10 mouse cellular contexts compared by ENCODE assay signal in the genomic region with DNA sequence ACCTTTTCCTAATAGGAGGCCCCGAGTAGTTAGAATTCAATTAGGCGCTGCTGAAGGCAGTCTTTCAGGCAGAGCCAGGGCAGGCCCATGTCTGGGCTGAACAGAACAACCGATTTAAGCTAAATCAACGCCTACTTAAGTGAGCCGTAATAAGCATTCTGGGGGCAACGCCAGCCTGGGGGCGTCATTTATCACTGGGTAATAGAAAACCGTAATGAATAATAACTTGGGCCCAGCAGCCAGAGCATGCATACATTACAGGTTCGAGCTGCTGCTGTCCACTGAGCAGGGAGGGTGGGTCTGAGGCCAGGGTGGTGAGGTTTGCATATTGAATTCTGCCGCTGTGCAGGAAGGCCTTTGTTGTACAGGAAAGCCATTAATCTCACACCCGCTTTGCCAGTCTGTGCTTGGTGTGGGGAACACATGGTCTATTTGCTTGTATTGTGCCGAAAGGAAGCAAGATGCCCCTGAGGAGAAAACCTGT.
DNase-seq lines count a peak whose midpoint lies in the region; ATAC-seq lines count a peak whose summit lies in the region.
"Had no signal": no experiment of that assay in that cellular context is flagged by ENCODE, and none has a peak within 500 bp of the region (broad histone marks: within the 10 kb centered on the region; RNA-seq: fewer than 3 reads in every experiment).

No protein-coding gene starts in this region.

- no peaks in the 10 kb centered on the region for H3K36me3 ChIP-seq in forebrain, embryonic 11.5 days (ENCODE audit: control insufficient read depth, insufficient read depth, low read length)
- no peaks in the 10 kb centered on the region for H3K36me3 ChIP-seq in kidney, embryonic 14.5 days (ENCODE audit: control insufficient read depth, insufficient read depth, low read length)

- H3K4me1 ChIP-seq in forebrain, embryonic 11.5 days (replicated peaks; ENCODE audit: control insufficient read depth, insufficient read depth, low read length), result peaks cover 9% of the 10 kb centered on the region
- no peaks in the 10 kb centered on the region for H3K4me1 ChIP-seq in kidney, embryonic 14.5 days (ENCODE audit: control insufficient read depth, insufficient read depth, low read length)

- peak; percentile 92 for ATAC-seq in forebrain, embryonic 11.5 days (replicated peaks; ENCODE audit: low FRiP score)
- ATAC-seq in kidney, embryonic 14.5 days (ENCODE audit: low FRiP score, low TSS enrichment), result peak; percentile 57; the same call in 1 of the 2 replicates
- ATAC-seq: inflammation-experienced regulatory T-cells, adult 6 months had no signal

- H3K4me3 ChIP-seq in forebrain, embryonic 11.5 days (ENCODE audit: low read depth, low read length), result no peak overlapping the region
- no peak overlapping the region for H3K4me3 ChIP-seq in kidney, embryonic 14.5 days (ENCODE audit: low read length)

- H3K4me2 ChIP-seq in forebrain, embryonic 11.5 days (ENCODE audit: low read depth, low read length, severe bottlenecking), result no peak overlapping the region
- H3K4me2 ChIP-seq in kidney, embryonic 14.5 days (replicated peaks; ENCODE audit: low read depth, low read length), result no peak overlapping the region

- H3K9me3 ChIP-seq in forebrain, embryonic 11.5 days (ENCODE audit: control insufficient read depth, low read length), result no peaks in the 10 kb centered on the region
- H3K9me3 ChIP-seq in kidney, embryonic 14.5 days (ENCODE audit: control insufficient read depth, low read length), result no peaks in the 10 kb centered on the region

- H3K27ac ChIP-seq in forebrain, embryonic 11.5 days (ENCODE audit: low read depth, low read length), result peak overlapping the region; percentile 62
- H3K27ac ChIP-seq in kidney, embryonic 14.5 days (ENCODE audit: low read depth, low read length), result no peak overlapping the region
- H3K27ac ChIP-seq: liver, embryonic 14.5 days had no signal

- no peak overlapping the region; the same call in 1 of the 2 replicates for H3K9ac ChIP-seq in forebrain, embryonic 11.5 days (ENCODE audit: low read length)
- no peak overlapping the region for H3K9ac ChIP-seq in kidney, embryonic 14.5 days (ENCODE audit: low read depth, low read length)
- H3K9ac ChIP-seq: liver, embryonic 14.5 days had no signal

- DNase-seq in ZHBTc4 (ENCODE audit: low read depth, low spot score) (peak; percentile 14), adipocyte (ENCODE audit: low spot score) (no peak)
- DNase-seq in forebrain, embryonic 11.5 days (ENCODE audit: low spot score), result peak; percentile 63
- peak; percentile 75 for DNase-seq in mesoderm, embryonic 11.5 days (ENCODE audit: low read depth, low spot score)
- no peak for DNase-seq in B cell, adult 2 months
- no peak for DNase-seq in ovary, adult 18-20 months (ENCODE audit: low spot score)
- DNase-seq in thymus, postnatal 0 days (ENCODE audit: low spot score), result no peak

- 23% methylated on average over 12 of the region's 12 CpGs for WGBS in forebrain, embryonic 11.5 days
- WGBS in kidney, embryonic 14.5 days, result 29% methylated on average over 12 of the region's 12 CpGs

- no peaks in the 10 kb centered on the region for H3K27me3 ChIP-seq in forebrain, embryonic 11.5 days (ENCODE audit: control insufficient read depth, insufficient read depth, low read length)
- H3K27me3 ChIP-seq in kidney, embryonic 14.5 days (ENCODE audit: control insufficient read depth, insufficient read depth, low read length), result no peaks in the 10 kb centered on the region

Comparison
In these comparisons a context has a peak if more than half of its experiments do, and no peak if none do; other contexts are left out.
1. DNase-seq: peak in ZHBTc4 (single experiment), forebrain, embryonic 11.5 days (single experiment) and mesoderm, embryonic 11.5 days (single experiment); none in B cell, adult 2 months (0 of 2), ovary, adult 18-20 months (single experiment), thymus, postnatal 0 days (single experiment) and adipocyte (single experiment).